Mouse (Mus musculus) urinary bladder, adult 2 months (tissue): ENCODE results near the gene Banf2. TPM values are rescaled to one million over a fixed set of nuclear protein-coding genes. Genes with fewer than 3 reads are reported as not detected.
A peak's percentile ranks its signal among the peaks of the same experiment; 100 is the strongest.

Experiments
- DNase-seq: peaks from one replicate; pipeline ENCODE4 v3.0.0; 2022; ENCODE audit warnings: low spot score
- polyA plus RNA-seq: library from polyadenylated mRNA; depleted of rRNA; stranded (reverse); fragments of >200 nt; gene quantifications from 2 replicates; pipeline ENCODE4 v1.2.3, GENCODE M21; 2012; rRNA removed

Gene Banf2
- not detected in 2 replicates for polyA plus RNA-seq

GRCm38 (mm10) chr2:144032664-144033063 lies at the start of gene Banf2:
Gene Banf2 (plus strand): TSS chr2:144033059.
- DNase-seq: no peak

GRCm38 (mm10) chr2:143983482-143983881 lies 49.4 kb upstream of the Banf2 start:
- no peak for DNase-seq

- DNase-seq: no peak
Measured at GRCm38 (mm10) chr2:143987485-143987884, 45.4 kb upstream of the Banf2 start.

GRCm38 (mm10) chr2:143988016-143988415 lies 44.8 kb upstream of the Banf2 start:
- no peak for DNase-seq

GRCm38 (mm10) chr2:143990997-143991396 lies 41.9 kb upstream of the Banf2 start:
- no peak for DNase-seq

- DNase-seq: no peak
Measured at GRCm38 (mm10) chr2:143991964-143992672, 40.7 kb upstream of the Banf2 start.

- DNase-seq: no peak
Measured at GRCm38 (mm10) chr2:143992977-143993376, 39.9 kb upstream of the Banf2 start.

GRCm38 (mm10) chr2:144002229-144002984 lies 30.5 kb upstream of the Banf2 start:
- no peak for DNase-seq

GRCm38 (mm10) chr2:144003544-144003943 lies 29.3 kb upstream of the Banf2 start:
- no peak for DNase-seq

- no peak for DNase-seq
Measured at GRCm38 (mm10) chr2:144005166-144005955, 27.5 kb upstream of the Banf2 start.

GRCm38 (mm10) chr2:144006686-144007085 lies 26.2 kb upstream of the Banf2 start:
- DNase-seq: no peak

- no peak for DNase-seq
Measured at GRCm38 (mm10) chr2:144007211-144007610, 25.6 kb upstream of the Banf2 start.

GRCm38 (mm10) chr2:144009081-144009480 lies 23.8 kb upstream of the Banf2 start:
- no peak for DNase-seq

GRCm38 (mm10) chr2:144009551-144010281 lies 23.1 kb upstream of the Banf2 start:
- DNase-seq: no peak

GRCm38 (mm10) chr2:144010282-144011044 lies 22.4 kb upstream of the Banf2 start:
- DNase-seq: peak; percentile 90

GRCm38 (mm10) chr2:144011080-144011551 lies 21.7 kb upstream of the Banf2 start, which contains the start of gene Rrbp1:
Gene Rrbp1 (minus strand): TSS chr2:144011263.
- peak; percentile 97 for DNase-seq

GRCm38 (mm10) chr2:144014051-144014450 lies 18.8 kb upstream of the Banf2 start:
- DNase-seq: no peak

- no peak for DNase-seq
Measured at GRCm38 (mm10) chr2:144014481-144014880, 18.4 kb upstream of the Banf2 start.

- DNase-seq: no peak
Measured at GRCm38 (mm10) chr2:144015861-144016260, 17.0 kb upstream of the Banf2 start.

GRCm38 (mm10) chr2:144019971-144020370 lies 12.9 kb upstream of the Banf2 start:
- DNase-seq: no peak

- no peak for DNase-seq
Measured at GRCm38 (mm10) chr2:144022441-144022840, 10.4 kb upstream of the Banf2 start.
